Mouse (Mus musculus) small intestine, adult 2 months (tissue): ENCODE measurements around the gene Depp1.

Source experiments
- CTCF ChIP-seq: fragments of 200-500 bp; IDR thresholded peaks from 2 replicates; pipeline ENCODE4 v1.5.1; 2012; ENCODE audit warnings: low read depth, mild to moderate bottlenecking, control low read depth, inconsistent platforms, low read length, moderate library complexity, mixed read lengths; ENCODE audit not compliant: insufficient replicate concordance, insufficient read length; ENCODE audit errors: extremely low read depth
- POLR2A ChIP-seq: fragments of 200-500 bp; IDR thresholded peaks from 2 replicates; pipeline ENCODE4 v1.6.1; 2012; ENCODE audit warnings: low read depth, mild to moderate bottlenecking, control low read depth, inconsistent platforms, low read length, moderate library complexity

GRCm38 (mm10) chr6:116651437-116652118 lies 1.2 kb downstream of the Depp1 start:
- TF ChIP-seq CTCF: no peak
- TF ChIP-seq POLR2A: no peak
